9 mouse cellular contexts compared by ENCODE assay signal in the genomic region with DNA sequence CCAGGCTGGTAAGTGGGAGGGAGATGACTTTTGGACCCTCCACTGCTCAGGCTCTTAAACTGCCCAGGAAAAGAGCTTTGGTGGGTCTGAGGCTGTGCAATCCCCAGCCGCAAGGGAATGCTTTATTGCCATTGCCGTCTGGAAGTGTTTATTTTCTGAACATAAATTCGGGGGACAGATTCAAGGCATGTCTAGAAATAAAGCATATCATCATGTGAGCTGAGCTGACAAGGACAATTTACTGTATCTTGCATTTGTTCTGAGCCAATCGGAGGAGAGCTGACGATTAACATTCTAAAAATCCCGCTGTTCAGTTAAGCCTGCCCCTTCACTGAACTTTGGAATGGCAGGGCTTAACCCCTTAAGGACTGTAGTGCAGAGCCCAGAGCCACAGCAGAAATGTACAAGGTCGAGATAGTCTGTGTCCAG.
A peak's percentile ranks its signal among the peaks of the same experiment; 100 is the strongest.
DNase-seq lines count a peak whose midpoint lies in the region; ATAC-seq and TF ChIP-seq lines count a peak whose summit lies in the region.
"Had no signal": no experiment of that assay in that cellular context is flagged by ENCODE, and none has a peak within 500 bp of the region (broad histone marks: within the 10 kb centered on the region; RNA-seq: fewer than 3 reads in every experiment).

No protein-coding gene starts in this region.

- no peaks in the 10 kb centered on the region for H3K27me3 ChIP-seq in lung, embryonic 14.5 days (ENCODE audit: insufficient read depth, low read length)
- H3K27me3 ChIP-seq in limb, embryonic 15.5 days = no peaks in the 10 kb centered on the region

- H3K9me3 ChIP-seq in lung, embryonic 14.5 days (ENCODE audit: low read depth, low read length) = peaks cover 4% of the 10 kb centered on the region; the same call in 1 of the 2 replicates
- no peaks in the 10 kb centered on the region for H3K9me3 ChIP-seq in limb, embryonic 15.5 days

- 4% methylated on average over 7 of the region's 7 CpGs for WGBS in lung, embryonic 14.5 days
- 3% methylated on average over 7 of the region's 7 CpGs for WGBS in limb, embryonic 15.5 days

- ATAC-seq in lung, embryonic 14.5 days (ENCODE audit: insufficient read depth) = peak; percentile 97
- ATAC-seq in limb, embryonic 15.5 days (ENCODE audit: insufficient number of reproducible peaks, low FRiP score, low TSS enrichment, low read depth) = 0 out of 2 replicates have a peak, but pooled peaks have one; percentile 35

- H3K4me2 ChIP-seq in lung, embryonic 14.5 days = peak overlapping the region; percentile 35
- H3K4me2 ChIP-seq in limb, embryonic 15.5 days = peak overlapping the region; percentile 17; the same call in 1 of the 2 replicates

- H3K27ac ChIP-seq in lung, embryonic 14.5 days (ENCODE audit: low read depth) = peak overlapping the region; percentile 58; the same call in 1 of the 2 replicates
- H3K27ac ChIP-seq in limb, embryonic 15.5 days = no peak overlapping the region

- no peak for TF ChIP-seq CTCF in lung, embryonic 14.5 days (IDR thresholded peaks at IDR 0.05; ENCODE audit: low read depth)

- no peaks in the 10 kb centered on the region for H3K36me3 ChIP-seq in lung, embryonic 14.5 days (ENCODE audit: insufficient read depth)
- no peaks in the 10 kb centered on the region for H3K36me3 ChIP-seq in limb, embryonic 15.5 days

- peak; percentile 80 for DNase-seq in lung, embryonic 14.5 days
- DNase-seq in lung, postnatal 14 days = no peak
- peak; percentile 69 for DNase-seq in forelimb bud, embryonic 11.5 days (ENCODE audit: low read depth, low spot score)
- DNase-seq in yolk sac, embryonic 10.5 days (ENCODE audit: low spot score) = peak; percentile 71
- no peak for DNase-seq in gastrocnemius, postnatal 10 days
- no peak for DNase-seq in spleen, adult 12 weeks (ENCODE audit: low spot score)
- no peak for DNase-seq in gastrocnemius, postnatal 25 days
- DNase-seq: cerebellum, adult 11-12 months had no signal

- H3K9ac ChIP-seq in lung, embryonic 14.5 days = no peak overlapping the region
- no peak overlapping the region for H3K9ac ChIP-seq in limb, embryonic 15.5 days

- H3K4me3 ChIP-seq in lung, embryonic 14.5 days (ENCODE audit: low read depth, low read length) = no peak overlapping the region
- no peak overlapping the region for H3K4me3 ChIP-seq in limb, embryonic 15.5 days

- H3K4me1 ChIP-seq in lung, embryonic 14.5 days (ENCODE audit: insufficient read depth) = peaks cover 4% of the 10 kb centered on the region; the same call in 1 of the 2 replicates
- H3K4me1 ChIP-seq in limb, embryonic 15.5 days = peaks cover 8% of the 10 kb centered on the region; the same call in 1 of the 2 replicates

Comparison
In these comparisons a context has a peak if more than half of its experiments do, and no peak if none do; other contexts are left out.
1. DNase-seq: peak in lung, embryonic 14.5 days (single experiment), forelimb bud, embryonic 11.5 days (single experiment) and yolk sac, embryonic 10.5 days (single experiment); none in lung, postnatal 14 days (single experiment), gastrocnemius, postnatal 10 days (single experiment), spleen, adult 12 weeks (single experiment) and gastrocnemius, postnatal 25 days (single experiment).